26 mouse cellular contexts compared by ENCODE assay signal in the genomic region with DNA sequence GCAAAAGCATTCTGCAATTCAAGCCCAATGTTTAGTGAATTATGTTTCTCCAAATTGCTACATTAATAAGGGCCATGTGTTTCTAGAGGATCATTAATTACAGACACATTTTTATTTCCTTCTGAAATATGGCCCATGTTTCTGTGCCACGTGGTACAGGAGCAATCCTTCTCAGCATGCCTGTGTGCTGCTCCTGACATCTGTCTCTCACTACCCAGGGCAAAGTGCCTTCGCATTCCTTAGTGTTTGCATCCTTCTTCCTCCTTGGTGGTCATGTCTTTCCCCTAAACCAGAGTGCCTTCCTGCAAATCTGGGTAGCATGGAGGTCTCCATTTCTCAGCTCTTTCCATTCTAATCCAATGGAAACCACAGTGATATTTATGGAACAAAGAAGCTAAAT.
A peak's percentile ranks its signal among the peaks of the same experiment; 100 is the strongest.
DNase-seq lines count a peak whose midpoint lies in the region; ATAC-seq and TF ChIP-seq lines count a peak whose summit lies in the region.
"Had no signal": no experiment of that assay in that cellular context is flagged by ENCODE, and none has a peak within 500 bp of the region (broad histone marks: within the 10 kb centered on the region; RNA-seq: fewer than 3 reads in every experiment).

No protein-coding gene starts in this region.

- no peak overlapping the region for H3K9ac ChIP-seq in limb, embryonic 14.5 days (ENCODE audit: low read depth, low read length, severe bottlenecking)
- H3K9ac ChIP-seq in embryonic facial prominence, embryonic 14.5 days (ENCODE audit: low read depth, low read length), result no peak overlapping the region
- H3K9ac ChIP-seq in hindbrain, postnatal 0 days (replicated peaks; ENCODE audit: low read length), result no peak overlapping the region
- H3K9ac ChIP-seq: embryonic facial prominence, embryonic 13.5 days; forebrain, embryonic 12.5 days had no signal

- no peak for ATAC-seq in limb, embryonic 14.5 days (ENCODE audit: low FRiP score, low read depth)
- no peak for ATAC-seq in embryonic facial prominence, embryonic 14.5 days (ENCODE audit: low read depth)
- no peak for ATAC-seq in hindbrain, postnatal 0 days
- ATAC-seq: activated CD4-positive, CD25-positive, alpha-beta regulatory T cell, adult 4 months; forebrain, embryonic 14.5 days; forebrain, embryonic 16.5 days; Patski had no signal

- TF ChIP-seq POLR2A in limb, embryonic 14.5 days (IDR thresholded peaks at IDR 0.05; ENCODE audit: borderline replicate concordance, extremely low read depth, insufficient read depth, insufficient read length), result no peak

- no peak for TF ChIP-seq CTCF in hindbrain, postnatal 0 days (IDR thresholded peaks at IDR 0.05; ENCODE audit: low read depth)

- H3K4me3 ChIP-seq in limb, embryonic 14.5 days (replicated peaks; ENCODE audit: low read length), result no peak overlapping the region
- no peak overlapping the region for H3K4me3 ChIP-seq in limb, embryonic 10.5 days
- H3K4me3 ChIP-seq in embryonic facial prominence, embryonic 10.5 days, result no peak overlapping the region
- no peak overlapping the region for H3K4me3 ChIP-seq in embryonic facial prominence, embryonic 14.5 days (ENCODE audit: low read depth, low read length)
- no peak overlapping the region for H3K4me3 ChIP-seq in hindbrain, postnatal 0 days (ENCODE audit: low read length)
- H3K4me3 ChIP-seq: embryonic facial prominence, embryonic 13.5 days; erythroblast, embryonic 14.5 days; forebrain, embryonic 10.5 days; forebrain, embryonic 12.5 days had no signal

- H3K27me3 ChIP-seq in limb, embryonic 14.5 days (ENCODE audit: control insufficient read depth, insufficient read depth, low read length), result no peaks in the 10 kb centered on the region
- H3K27me3 ChIP-seq in limb, embryonic 10.5 days (ENCODE audit: low read depth, poor library complexity, severe bottlenecking), result no peaks in the 10 kb centered on the region
- no peaks in the 10 kb centered on the region for H3K27me3 ChIP-seq in embryonic facial prominence, embryonic 10.5 days (replicated peaks; ENCODE audit: low read depth, poor library complexity, severe bottlenecking)
- H3K27me3 ChIP-seq in embryonic facial prominence, embryonic 14.5 days (replicated peaks; ENCODE audit: control insufficient read depth, insufficient read depth, low read length), result no peaks in the 10 kb centered on the region
- H3K27me3 ChIP-seq in hindbrain, postnatal 0 days (ENCODE audit: insufficient read depth, low read length), result no peaks in the 10 kb centered on the region
- H3K27me3 ChIP-seq: embryonic facial prominence, embryonic 13.5 days; forebrain, embryonic 12.5 days; Patski had no signal

- H3K27ac ChIP-seq in limb, embryonic 14.5 days (replicated peaks; ENCODE audit: low read depth, low read length), result no peak overlapping the region
- H3K27ac ChIP-seq in limb, embryonic 10.5 days, result no peak overlapping the region
- H3K27ac ChIP-seq in embryonic facial prominence, embryonic 10.5 days (replicated peaks), result no peak overlapping the region
- H3K27ac ChIP-seq in embryonic facial prominence, embryonic 14.5 days (replicated peaks; ENCODE audit: low read depth, low read length), result no peak overlapping the region
- no peak overlapping the region for H3K27ac ChIP-seq in hindbrain, postnatal 0 days
- H3K27ac ChIP-seq: embryonic facial prominence, embryonic 13.5 days; forebrain, embryonic 10.5 days; forebrain, embryonic 12.5 days had no signal

- no peaks in the 10 kb centered on the region for H3K36me3 ChIP-seq in limb, embryonic 14.5 days (ENCODE audit: control insufficient read depth, insufficient read depth, low read length)
- H3K36me3 ChIP-seq in limb, embryonic 10.5 days, result no peaks in the 10 kb centered on the region
- no peaks in the 10 kb centered on the region for H3K36me3 ChIP-seq in embryonic facial prominence, embryonic 10.5 days (replicated peaks)
- no peaks in the 10 kb centered on the region for H3K36me3 ChIP-seq in embryonic facial prominence, embryonic 14.5 days (ENCODE audit: control insufficient read depth, insufficient read depth, low read length)
- no peaks in the 10 kb centered on the region for H3K36me3 ChIP-seq in hindbrain, postnatal 0 days (ENCODE audit: insufficient read depth, low read length)
- H3K36me3 ChIP-seq: embryonic facial prominence, embryonic 13.5 days; forebrain, embryonic 10.5 days; forebrain, embryonic 12.5 days had no signal

- no peak overlapping the region for H3K4me2 ChIP-seq in limb, embryonic 14.5 days (replicated peaks; ENCODE audit: low read depth, low read length, severe bottlenecking)
- H3K4me2 ChIP-seq in embryonic facial prominence, embryonic 14.5 days (ENCODE audit: low read depth, low read length), result no peak overlapping the region
- H3K4me2 ChIP-seq in hindbrain, postnatal 0 days (ENCODE audit: low read depth, low read length), result no peak overlapping the region
- H3K4me2 ChIP-seq: embryonic facial prominence, embryonic 13.5 days; forebrain, embryonic 12.5 days had no signal

- DNase-seq in limb, embryonic 14.5 days (ENCODE audit: low spot score), result peak; percentile 4
- DNase-seq in limb, embryonic 10.5 days (ENCODE audit: low spot score), result no peak
- DNase-seq in embryonic facial prominence, embryonic 10.5 days (ENCODE audit: low spot score), result peak; percentile 9
- peak; percentile 59 for DNase-seq in embryonic facial prominence, embryonic 14.5 days (ENCODE audit: low spot score)
- peak; percentile 8 for DNase-seq in mesoderm, embryonic 11.5 days (ENCODE audit: low read depth, low spot score)
- no peak for DNase-seq in hindbrain, postnatal 0 days (ENCODE audit: low spot score)
- DNase-seq in heart, postnatal 4 days, result no peak
- no peak for DNase-seq in c-Kit-positive CD71-positive TER-119-positive erythroid progenitor cells, embryonic 14.5 days (ENCODE audit: low spot score)
- DNase-seq: adrenal gland, adult 8-10 months; adrenal gland, postnatal 14 days; adrenal gland, postnatal 36 days; cerebellum, adult 11 months; cerebellum, adult 18-20 months; cerebellum, adult 8-10 months; cerebellum, adult 9-11 months; cerebellum, postnatal 14 days; cerebellum, postnatal 36 days; embryo, embryonic 11 days had no signal

- H3K4me1 ChIP-seq in limb, embryonic 14.5 days (ENCODE audit: control insufficient read depth, insufficient read depth, low read length), result no peaks in the 10 kb centered on the region
- no peaks in the 10 kb centered on the region for H3K4me1 ChIP-seq in limb, embryonic 10.5 days
- peaks cover 5% of the 10 kb centered on the region for H3K4me1 ChIP-seq in embryonic facial prominence, embryonic 10.5 days
- H3K4me1 ChIP-seq in embryonic facial prominence, embryonic 14.5 days (ENCODE audit: control insufficient read depth, insufficient read depth, low read length), result no peaks in the 10 kb centered on the region
- 0 out of 2 replicates have a peak, but pooled peaks cover 3% of the 10 kb centered on the region for H3K4me1 ChIP-seq in hindbrain, postnatal 0 days (ENCODE audit: insufficient read depth, low read length)
- H3K4me1 ChIP-seq: embryonic facial prominence, embryonic 13.5 days; forebrain, embryonic 10.5 days; forebrain, embryonic 12.5 days had no signal

- no peaks in the 10 kb centered on the region for H3K9me3 ChIP-seq in limb, embryonic 14.5 days (ENCODE audit: control insufficient read depth, low read length)
- no peaks in the 10 kb centered on the region for H3K9me3 ChIP-seq in limb, embryonic 10.5 days (replicated peaks)
- H3K9me3 ChIP-seq in embryonic facial prominence, embryonic 10.5 days, result no peaks in the 10 kb centered on the region
- H3K9me3 ChIP-seq in embryonic facial prominence, embryonic 14.5 days (ENCODE audit: control insufficient read depth, low read length), result no peaks in the 10 kb centered on the region
- no peaks in the 10 kb centered on the region for H3K9me3 ChIP-seq in hindbrain, postnatal 0 days (ENCODE audit: low read length)
- H3K9me3 ChIP-seq: embryonic facial prominence, embryonic 13.5 days; forebrain, embryonic 10.5 days; forebrain, embryonic 12.5 days had no signal

- 26% methylated on average over 2 of the region's 2 CpGs for WGBS in limb, embryonic 14.5 days
- WGBS in limb, embryonic 10.5 days, result 47% methylated on average over 2 of the region's 2 CpGs
- 56% methylated on average over 2 of the region's 2 CpGs for WGBS in embryonic facial prominence, embryonic 10.5 days
- 40% methylated on average over 2 of the region's 2 CpGs for WGBS in embryonic facial prominence, embryonic 14.5 days
- 54% methylated on average over 2 of the region's 2 CpGs for WGBS in hindbrain, postnatal 0 days

Comparison
In these comparisons a context has a peak if more than half of its experiments do, and no peak if none do; other contexts are left out.
1. DNase-seq: peak in limb, embryonic 14.5 days (single experiment), embryonic facial prominence, embryonic 10.5 days (single experiment), embryonic facial prominence, embryonic 14.5 days (single experiment) and mesoderm, embryonic 11.5 days (single experiment); none in limb, embryonic 10.5 days (single experiment), hindbrain, postnatal 0 days (single experiment), heart, postnatal 4 days (single experiment) and c-Kit-positive CD71-positive TER-119-positive erythroid progenitor cells, embryonic 14.5 days (single experiment).